Mouse (Mus musculus): Measurements from ENCODE around the gene Med24.
"Not testable (repeated sequence)": the region's sequence is repeated elsewhere in the genome, so short reads cannot be mapped to it uniquely, and the experiment has no call there.

Med24 gene

DNA sequence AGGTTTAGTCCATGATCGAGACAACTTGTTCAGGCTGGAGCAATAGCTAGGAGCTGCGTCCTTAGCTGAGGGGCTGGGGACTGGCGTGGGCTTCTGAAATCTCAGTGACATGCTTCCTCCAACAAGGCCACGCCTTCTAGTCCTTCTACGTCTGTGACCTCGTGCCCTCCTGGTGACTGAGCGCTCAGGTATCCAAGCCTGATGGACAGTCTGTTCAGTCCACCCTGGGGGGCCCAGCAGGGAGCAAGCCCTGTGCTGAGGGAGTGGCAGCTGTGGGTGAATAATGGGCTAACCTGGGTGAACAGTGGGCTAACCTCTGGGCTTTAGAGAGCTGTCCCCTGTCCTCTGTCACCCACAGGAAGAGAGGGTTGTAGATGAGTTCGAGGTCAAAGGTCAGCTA, 41.2 kb downstream of the Med24 start:
- DNase-seq (ENCODE audit: low read depth), result no peak

DNA sequence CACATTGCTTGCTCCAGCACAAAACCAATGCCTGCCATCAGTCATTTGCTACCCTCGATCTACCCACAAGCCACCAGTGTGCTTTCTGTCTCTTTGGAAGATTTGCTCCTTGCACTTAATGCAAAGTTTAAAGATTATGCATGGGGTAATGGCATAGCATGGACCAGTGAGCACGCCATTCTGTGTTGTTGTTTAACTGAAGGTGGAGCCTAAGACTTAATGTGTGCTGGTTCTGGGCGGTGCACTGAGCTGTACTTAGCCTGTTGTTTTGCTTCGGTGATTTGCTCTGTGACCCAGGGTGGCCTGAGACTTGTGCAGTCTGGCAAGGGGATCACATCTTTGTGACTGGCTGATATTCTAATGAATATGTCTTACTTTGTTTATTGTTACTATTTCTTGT, 42.3 kb downstream of the Med24 start:
- no peak for DNase-seq (ENCODE audit: low read depth)

DNA sequence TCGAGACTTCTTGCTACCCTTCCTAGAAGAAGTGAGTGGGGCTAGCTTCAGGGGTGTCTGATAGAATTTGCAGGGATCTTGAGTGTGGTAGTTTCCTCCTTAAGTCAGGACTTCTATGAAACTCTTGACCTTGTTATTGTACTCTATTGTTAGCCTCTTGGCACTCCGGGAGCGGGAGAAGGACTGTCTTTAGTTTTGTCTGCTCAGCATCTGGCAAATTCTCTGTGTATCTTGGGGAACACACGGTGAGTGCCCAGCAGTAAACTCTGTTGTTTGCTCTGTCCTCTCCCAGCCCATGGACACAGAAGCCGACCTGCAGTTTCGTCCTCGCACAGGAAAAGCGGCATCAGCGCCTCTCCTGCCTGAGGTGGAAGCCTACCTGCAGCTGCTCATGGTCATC, 43.6 kb downstream of the Med24 start:
- no peak for DNase-seq (ENCODE audit: low read depth)

DNA sequence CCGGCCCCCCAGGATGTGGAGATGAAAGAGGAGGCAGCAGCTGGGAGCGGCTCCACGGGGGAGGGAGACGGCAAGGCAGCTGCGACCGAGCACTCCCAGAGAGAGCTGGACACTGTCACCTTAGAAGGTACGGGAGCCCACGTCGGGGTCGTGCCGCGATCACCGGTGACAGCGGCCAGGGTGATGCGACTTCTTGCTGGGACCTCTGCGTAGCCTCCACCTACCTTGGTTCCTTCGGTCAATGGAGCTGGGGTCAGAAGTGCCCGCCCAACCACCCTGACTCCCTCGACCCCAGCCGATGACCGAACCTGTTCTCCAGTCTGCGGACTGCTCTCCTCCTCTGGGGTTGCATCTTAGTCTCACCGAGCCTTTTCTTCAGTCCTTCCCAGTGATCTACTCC, 46.4 kb downstream of the Med24 start:
- DNase-seq (ENCODE audit: low read depth), result no peak

DNA sequence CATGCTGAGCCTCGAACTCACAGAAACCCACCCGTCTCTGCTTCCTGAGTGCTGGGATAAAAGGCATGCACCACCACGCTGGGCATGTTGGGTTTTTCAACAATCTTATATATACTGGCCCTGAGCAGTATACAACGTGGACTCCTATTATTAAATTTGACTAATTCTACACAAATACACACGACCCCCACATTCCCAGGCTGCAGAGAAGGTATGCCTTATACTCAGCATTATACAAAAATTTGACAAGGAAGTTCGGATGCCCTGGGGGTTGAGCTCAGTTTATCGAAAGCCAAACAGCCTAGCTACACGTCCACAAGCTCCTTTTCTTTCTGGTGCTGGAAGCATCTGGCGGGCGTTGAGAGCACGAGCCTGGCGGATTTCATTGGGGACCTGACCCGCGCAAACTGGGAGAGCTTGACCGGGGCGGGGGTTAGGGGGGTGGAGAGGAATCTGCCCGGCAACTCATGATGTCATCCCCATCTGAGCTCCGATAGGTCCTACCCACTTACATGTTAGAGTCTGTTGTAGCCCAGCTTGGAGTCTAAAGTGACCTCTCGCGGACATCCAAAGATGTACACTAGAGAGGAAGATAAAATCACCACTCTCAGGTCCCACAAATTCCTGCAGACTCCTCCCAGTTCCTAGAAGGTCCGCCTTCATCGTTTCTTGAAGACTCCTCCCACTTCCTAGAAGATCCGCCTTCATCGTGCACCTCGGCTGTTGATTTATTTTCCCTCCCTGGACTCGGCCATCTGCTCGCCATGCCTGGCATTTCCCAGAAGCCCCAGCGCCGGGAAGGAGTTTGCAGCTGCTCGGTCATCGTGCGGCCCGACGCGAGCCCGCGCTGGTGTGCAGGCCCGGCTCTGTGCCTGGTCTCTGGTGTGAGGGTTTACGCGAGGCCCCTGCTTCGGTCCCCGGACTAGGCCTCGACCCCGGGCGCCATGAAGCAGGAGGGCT, 47.2 kb downstream of the Med24 start, which contains the start of gene Psmd3:
TSS of gene Psmd3 (plus strand) at position 769 of the 960 bp plus-strand sequence.
- DNase-seq (ENCODE audit: low read depth), result peak; percentile 99

DNA sequence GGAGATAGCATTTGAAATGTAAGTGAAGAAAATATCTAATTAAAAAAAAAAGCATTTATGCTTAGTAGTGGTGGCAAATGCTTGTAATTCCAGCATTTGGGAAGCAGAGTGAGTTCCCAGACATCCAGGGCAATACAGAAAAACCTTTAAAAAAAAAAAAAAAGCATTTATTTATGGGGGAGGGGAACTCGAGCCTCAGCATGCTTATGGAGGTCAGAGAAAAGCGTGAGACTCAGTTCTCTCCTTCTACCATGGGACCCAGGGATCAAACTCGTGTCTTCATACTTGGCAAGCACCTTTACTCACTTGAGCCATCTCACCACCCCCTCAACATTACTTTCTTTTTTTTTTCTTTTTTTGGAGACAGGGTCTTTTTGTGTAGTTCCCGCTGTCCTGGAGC, 48.0 kb downstream of the Med24 start:
- no peak for DNase-seq (ENCODE audit: low read depth)

DNA sequence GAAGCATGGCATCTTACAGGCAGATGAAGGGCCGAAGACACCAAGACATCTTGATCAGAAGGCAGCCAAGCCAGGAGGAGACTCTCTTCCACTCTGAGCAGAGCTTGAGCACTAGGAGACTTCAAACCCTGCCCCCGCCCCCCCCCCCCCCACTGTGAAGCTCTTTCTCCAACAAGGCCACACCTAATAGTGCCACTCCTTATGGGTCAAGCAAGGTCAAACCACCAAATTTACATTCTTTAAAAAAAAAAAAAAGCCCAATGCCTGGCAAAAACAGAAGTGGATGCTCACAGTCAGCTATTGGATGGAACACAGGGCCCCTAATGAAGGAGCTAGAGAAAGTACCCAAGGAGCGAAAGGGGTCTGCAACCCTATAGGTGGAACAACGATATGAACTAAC, 48.6 kb downstream of the Med24 start:
- not testable (repeated sequence) for DNase-seq (ENCODE audit: low read depth)

DNA sequence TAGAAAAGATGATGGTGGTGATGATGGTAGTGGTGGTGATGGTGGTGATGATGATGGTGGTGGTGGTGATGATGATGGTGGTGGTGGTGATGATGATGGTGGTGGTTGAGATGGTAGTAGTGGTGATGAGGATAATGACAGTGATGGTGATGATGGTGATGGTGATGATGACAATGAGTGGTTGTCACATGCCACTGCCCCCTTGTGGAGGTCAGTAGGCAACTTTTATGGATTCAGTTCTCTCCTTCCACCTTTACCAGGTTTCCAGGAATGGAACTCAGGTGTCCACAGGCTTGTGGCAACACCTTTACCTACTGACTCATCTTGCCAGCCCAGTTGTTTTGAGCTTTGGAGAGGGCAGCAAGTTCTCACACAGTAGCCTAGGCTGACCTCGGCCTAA, 49.2 kb downstream of the Med24 start:
- no peak for DNase-seq (ENCODE audit: low read depth)

DNA sequence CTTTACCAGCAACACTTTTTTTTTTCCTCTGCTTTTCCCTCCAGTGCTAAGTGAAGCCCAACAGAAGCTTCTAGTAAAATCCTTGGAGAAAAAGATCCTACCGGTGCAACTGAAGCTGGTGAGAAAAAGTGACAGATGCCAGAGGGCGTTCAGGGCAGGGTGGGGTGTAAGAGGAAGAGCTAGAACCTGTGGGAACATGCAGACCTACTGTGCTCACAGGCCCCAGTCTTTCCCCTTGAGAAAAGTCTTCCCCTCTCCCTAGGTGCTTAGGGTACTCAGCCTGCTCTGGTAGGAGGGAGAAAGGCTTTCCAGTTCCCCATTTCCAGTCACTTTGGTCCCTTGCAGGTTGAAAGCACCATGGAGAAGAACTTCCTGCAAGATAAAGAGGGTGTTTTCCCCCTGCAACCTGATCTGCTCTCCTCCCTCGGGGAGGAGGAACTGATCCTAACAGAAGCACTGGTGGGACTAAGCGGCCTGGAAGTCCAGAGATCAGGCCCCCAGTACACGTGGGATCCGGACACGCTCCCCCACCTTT, 53.3 kb downstream of the Med24 start:
- DNase-seq (ENCODE audit: low read depth), result no peak

DNA sequence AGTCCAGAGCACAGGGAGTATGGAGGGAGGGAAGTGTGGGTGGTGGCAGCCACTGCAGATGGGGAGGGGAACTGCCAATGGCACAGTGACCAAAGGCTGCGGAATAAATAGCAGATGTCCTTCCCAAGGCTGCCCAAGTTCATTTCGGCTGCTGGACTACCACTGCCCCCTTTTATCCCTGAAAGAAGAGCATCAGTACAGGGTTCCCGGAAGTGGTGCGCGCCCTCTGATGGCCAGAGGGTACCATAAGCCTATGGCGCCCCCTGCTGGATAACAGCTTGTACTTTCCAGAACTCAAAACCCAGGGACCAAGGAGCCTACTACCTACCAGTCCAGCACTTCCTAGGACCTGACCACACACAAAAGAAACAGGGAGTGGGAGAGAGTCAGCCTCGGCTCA, 56.1 kb downstream of the Med24 start:
- DNase-seq (ENCODE audit: low read depth), result not testable (repeated sequence)

DNA sequence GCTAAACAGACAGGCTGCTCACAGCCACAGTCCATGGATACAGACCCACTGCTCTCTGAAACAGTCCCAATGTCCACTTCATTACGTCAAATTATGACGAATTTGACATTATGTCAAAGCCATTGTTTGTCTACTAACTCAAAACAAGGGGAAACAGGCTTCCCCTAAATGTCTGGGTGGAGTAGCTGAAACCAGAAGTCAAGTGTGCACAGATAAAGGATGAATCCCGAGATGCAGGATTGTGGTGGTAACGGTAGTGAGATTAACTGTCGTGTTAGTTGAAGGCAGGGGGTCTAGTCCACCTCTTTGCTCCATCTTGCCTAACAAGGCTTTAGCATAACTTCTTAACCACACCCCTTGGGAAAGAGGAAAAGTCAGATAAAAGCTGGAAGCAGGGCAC, 56.8 kb downstream of the Med24 start:
- DNase-seq (ENCODE audit: low read depth), result no peak

DNA sequence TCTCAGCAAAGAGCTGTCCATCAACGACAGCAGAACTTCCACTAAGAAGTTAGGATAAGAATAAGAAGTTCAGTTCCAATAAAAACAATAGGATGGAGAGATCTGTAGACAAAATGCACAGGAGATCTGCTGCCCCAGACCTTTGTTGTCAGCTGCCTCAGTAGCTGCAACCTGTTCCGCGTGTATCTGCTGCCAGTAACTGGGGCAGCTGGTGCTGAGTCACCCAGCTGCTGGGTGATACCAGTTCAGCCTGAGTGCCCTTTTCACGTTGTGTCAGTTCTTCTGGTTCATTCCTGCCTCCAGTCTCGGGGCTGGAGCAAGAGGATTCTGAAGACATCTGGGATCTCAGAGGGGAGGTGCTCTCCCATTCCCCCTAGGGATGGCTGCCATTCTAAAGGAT, 57.4 kb downstream of the Med24 start:
- no peak for DNase-seq (ENCODE audit: low read depth)

DNA sequence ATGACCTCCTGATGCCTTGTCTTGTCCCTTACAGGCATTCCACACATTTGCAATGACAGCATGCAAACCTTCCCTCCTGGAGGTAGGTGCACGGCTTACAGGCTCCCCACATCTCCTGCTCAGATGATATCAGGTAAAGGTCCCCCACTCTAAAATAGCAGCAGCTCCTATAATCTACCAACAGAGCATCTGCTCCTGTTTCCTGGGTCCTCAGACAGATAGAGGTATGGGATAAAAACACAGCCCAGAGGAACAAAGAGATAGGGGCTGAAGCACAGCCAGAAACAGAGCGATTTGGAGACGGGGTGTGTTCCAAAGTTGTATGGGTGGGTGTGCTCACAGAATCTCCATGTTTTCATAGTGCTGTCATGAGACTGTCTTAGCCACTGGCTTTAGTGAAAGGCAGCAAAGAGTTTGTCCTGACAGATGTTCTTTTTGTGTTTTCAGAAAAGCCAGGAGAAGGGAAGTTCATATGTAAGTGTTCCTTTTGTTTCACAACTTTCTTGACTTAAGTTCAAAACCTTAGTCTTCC, 57.9 kb downstream of the Med24 start:
- DNase-seq (ENCODE audit: low read depth), result no peak

DNA sequence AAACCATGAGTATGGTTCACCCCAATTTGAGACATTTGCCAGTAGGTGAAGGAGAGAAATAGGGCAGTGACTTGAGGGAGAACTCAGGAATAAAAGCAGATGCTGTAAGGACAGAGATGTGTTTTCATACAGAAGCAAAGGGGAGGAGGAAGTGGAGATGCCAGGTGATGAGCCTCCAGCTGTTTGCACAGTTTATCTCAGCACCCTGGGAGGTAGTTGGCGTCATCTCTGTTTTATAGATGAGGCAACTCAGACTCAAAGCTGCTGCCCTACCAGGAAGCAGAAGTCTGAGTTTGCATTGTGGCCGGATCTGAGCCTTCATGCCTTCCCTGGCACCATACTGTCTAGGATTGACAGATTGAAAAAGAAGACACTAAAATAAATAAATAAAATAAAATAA, 60.3 kb downstream of the Med24 start:
- no peak for DNase-seq (ENCODE audit: low read depth)

DNA sequence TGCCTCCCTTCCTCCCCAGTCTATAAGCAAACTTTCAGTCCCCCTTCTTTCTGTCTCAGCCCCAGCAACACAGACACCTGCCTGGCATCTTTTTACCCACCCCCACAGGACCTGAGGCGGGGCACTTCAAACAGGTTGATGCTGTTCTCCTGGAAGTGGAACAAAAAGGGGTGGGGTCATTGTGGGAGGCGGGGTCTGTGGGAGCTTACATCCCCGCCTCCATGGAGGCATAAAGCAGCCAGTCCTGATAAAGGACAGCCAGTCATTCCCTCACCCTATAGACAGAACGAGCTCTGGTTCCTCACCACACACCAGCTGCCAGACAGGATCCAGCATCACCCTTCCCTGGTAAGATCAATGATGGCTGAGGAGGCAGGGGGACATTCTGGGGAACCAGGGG, 65.1 kb downstream of the Med24 start, which contains the start of gene Gsdma:
TSS of gene Gsdma (plus strand) at position 261 of the 400 bp plus-strand sequence.
- no peak for DNase-seq (ENCODE audit: low read depth)

DNA sequence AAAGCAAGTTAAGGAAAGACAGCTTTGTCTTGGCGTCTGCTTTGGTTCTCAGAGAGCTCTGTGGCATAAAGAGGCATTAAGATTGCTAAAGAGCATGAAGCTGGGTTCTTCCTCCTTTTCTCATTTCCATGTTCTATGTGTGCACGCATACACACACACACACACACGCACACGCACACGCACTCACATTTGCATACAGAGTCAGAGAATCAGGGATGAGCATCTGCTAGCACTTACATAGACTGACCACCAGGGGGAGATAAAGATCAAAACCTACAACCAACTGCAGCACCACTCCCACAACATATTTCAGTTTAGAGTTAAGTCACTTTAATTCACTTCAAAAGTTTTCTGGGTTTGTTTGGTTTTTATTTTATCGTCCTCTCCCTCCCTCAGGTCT, 68.7 kb downstream of the Med24 start:
- no peak for DNase-seq (ENCODE audit: low read depth)

DNA sequence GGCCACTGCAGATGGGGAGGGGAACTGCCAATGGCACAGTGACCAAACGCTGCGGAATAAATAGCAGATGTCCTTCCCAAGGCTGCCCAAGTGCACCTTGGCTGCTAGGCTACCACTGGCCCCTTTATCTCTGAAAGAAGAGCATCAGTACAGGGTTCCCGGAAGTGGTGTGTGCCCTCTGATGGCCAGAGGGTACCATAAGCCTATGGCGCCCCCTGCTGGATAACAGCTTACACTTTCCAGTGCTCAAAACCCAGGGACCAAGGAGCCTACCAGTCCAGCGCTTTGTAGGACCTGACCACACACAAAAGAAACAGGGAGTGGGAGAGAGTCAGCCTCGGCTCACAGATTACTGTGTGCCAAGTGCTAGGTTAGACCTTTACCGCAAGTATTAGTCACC, 74.2 kb downstream of the Med24 start:
- DNase-seq (ENCODE audit: low read depth), result not testable (repeated sequence)
